Mouse (Mus musculus): Measurements from ENCODE around the gene Tiam2. TPM values are rescaled to one million over a fixed set of nuclear protein-coding genes. Genes with fewer than 3 reads are reported as not detected.

The Tiam2 gene
- total and polyA plus RNA-seq, 3 experiments, result 0.42 to 1.9 TPM; not detected in 1

GRCm38 (mm10) chr17:3369631-3370030, 43.3 kb downstream of the Tiam2 start:
- Histone ChIP-seq H3K36me3 (ENCODE audit: control insufficient read depth in 1 of 2, insufficient read depth in 2 of 2, low read length in 2 of 2) (no peaks in the 10 kb centered on the region), H3K9ac (ENCODE audit: control insufficient read depth, low read depth, low read length, poor library complexity, severe bottlenecking) (no peak overlapping the region), H3K79me2 (ENCODE audit: control insufficient read depth, insufficient read depth, low read length, poor library complexity) (no peaks in the 10 kb centered on the region), H3K27me3 (ENCODE audit: control insufficient read depth in 1 of 2, insufficient read depth in 2 of 2, low read length in 2 of 2) (peaks cover 0 to 6% of the 10 kb centered on the region in 2 experiments; a peak in 2 of 4 replicates), H3K4me1 (ENCODE audit: control insufficient read depth in 1 of 2, insufficient read depth in 2 of 2, low read length in 2 of 2) (no peaks in the 10 kb centered on the region), H3K9me3 (replicated peaks; ENCODE audit: insufficient read depth, low read length) (no peaks in the 10 kb centered on the region), H3K4me3 (ENCODE audit: control insufficient read depth in 1 of 2, insufficient read depth in 1 of 2, low read depth in 2 of 2, low read length in 2 of 2) (no peak overlapping the region), H3K27ac (ENCODE audit: control insufficient read depth, low read depth, low read length) (no peak overlapping the region)
- no peak for TF ChIP-seq NELFE (IDR thresholded peaks at IDR 0.05; ENCODE audit: low read depth, low read length)
- TF ChIP-seq MYB (IDR thresholded peaks at IDR 0.05; ENCODE audit: low read depth, low read length), result no peak
- no peak for TF ChIP-seq MYC (IDR thresholded peaks at IDR 0.05; ENCODE audit: low read depth, low read length)
- TF ChIP-seq RAD21 (IDR thresholded peaks at IDR 0.05; ENCODE audit: low read depth, low read length), result no peak
- no peak for TF ChIP-seq USF2 (IDR thresholded peaks at IDR 0.05; ENCODE audit: borderline replicate concordance in 1 of 2, insufficient read depth in 1 of 2, low read depth in 1 of 2, low read length in 2 of 2)
- no peak for TF ChIP-seq ZKSCAN1 (IDR thresholded peaks at IDR 0.05; ENCODE audit: low read depth, low read length)
- no peak for TF ChIP-seq GABPA (IDR thresholded peaks at IDR 0.05; ENCODE audit: low read depth, low read length)
- no peak for TF ChIP-seq TCF12 (IDR thresholded peaks at IDR 0.05; ENCODE audit: low read depth, low read length)
- TF ChIP-seq TAL1 (IDR thresholded peaks at IDR 0.05; ENCODE audit: low read length), result no peak
- no peak for TF ChIP-seq MAX (IDR thresholded peaks at IDR 0.05; ENCODE audit: low read length)
- TF ChIP-seq MAFK (IDR thresholded peaks at IDR 0.05; ENCODE audit: borderline replicate concordance, low read depth, low read length), result no peak
- TF ChIP-seq POLR2AphosphoS2 (IDR thresholded peaks at IDR 0.05; ENCODE audit: low read length), result no peak
- TF ChIP-seq ZMIZ1 (IDR thresholded peaks at IDR 0.05; ENCODE audit: low read depth, low read length), result no peak
- TF ChIP-seq POLR2AphosphoS5 (IDR thresholded peaks at IDR 0.05; ENCODE audit: borderline replicate concordance, low read depth, low read length), result no peak
- TF ChIP-seq UBTF (IDR thresholded peaks at IDR 0.05; ENCODE audit: borderline replicate concordance, insufficient read depth, low read depth, low read length), result no peak
- no peak for TF ChIP-seq USF1 (IDR thresholded peaks at IDR 0.05; ENCODE audit: low read depth, low read length)
- no peak for TF ChIP-seq SIN3A (IDR thresholded peaks at IDR 0.05; ENCODE audit: low read length)
- DNase-seq (ENCODE audit: low read depth, low spot score), result no peak

- Histone ChIP-seq H3K36me3 (ENCODE audit: control insufficient read depth in 1 of 2, insufficient read depth in 2 of 2, low read length in 2 of 2) (no peaks in the 10 kb centered on the region), H3K27ac (ENCODE audit: control insufficient read depth, low read depth, low read length) (no peak overlapping the region), H3K4me3 (ENCODE audit: control insufficient read depth in 1 of 2, insufficient read depth in 1 of 2, low read depth in 2 of 2, low read length in 2 of 2) (no peak overlapping the region), H3K9ac (ENCODE audit: control insufficient read depth, low read depth, low read length, poor library complexity, severe bottlenecking) (no peak overlapping the region), H3K27me3 (ENCODE audit: control insufficient read depth in 1 of 2, insufficient read depth in 2 of 2, low read length in 2 of 2) (peaks cover 5 to 7% of the 10 kb centered on the region in 2 experiments; a peak in 2 of 4 replicates), H3K79me2 (ENCODE audit: control insufficient read depth, insufficient read depth, low read length, poor library complexity) (no peaks in the 10 kb centered on the region), H3K9me3 (replicated peaks; ENCODE audit: insufficient read depth, low read length) (no peaks in the 10 kb centered on the region), H3K4me1 (ENCODE audit: control insufficient read depth in 1 of 2, insufficient read depth in 2 of 2, low read length in 2 of 2) (no peaks in the 10 kb centered on the region)
- no peak for DNase-seq (ENCODE audit: low read depth, low spot score)
- no peak for TF ChIP-seq GABPA (IDR thresholded peaks at IDR 0.05; ENCODE audit: low read depth, low read length)
- TF ChIP-seq MAX (IDR thresholded peaks at IDR 0.05; ENCODE audit: low read length), result no peak
- no peak for TF ChIP-seq SMC3 (IDR thresholded peaks at IDR 0.05; ENCODE audit: low read depth, low read length)
- TF ChIP-seq ZNF384 (IDR thresholded peaks at IDR 0.05; ENCODE audit: low read depth, low read length), result no peak
- TF ChIP-seq SIN3A (IDR thresholded peaks at IDR 0.05; ENCODE audit: low read length), result no peak
- TF ChIP-seq POLR2A (IDR thresholded peaks at IDR 0.05; ENCODE audit: control insufficient read depth in 1 of 2, insufficient read depth in 1 of 2, low read depth in 1 of 2, low read length in 2 of 2, poor library complexity in 1 of 2), result no peak
- no peak for TF ChIP-seq ZMIZ1 (IDR thresholded peaks at IDR 0.05; ENCODE audit: low read depth, low read length)
- TF ChIP-seq E2F4 (IDR thresholded peaks at IDR 0.05; ENCODE audit: borderline replicate concordance, low read depth, low read length), result no peak
- TF ChIP-seq CHD1 (IDR thresholded peaks at IDR 0.05; ENCODE audit: low read depth, low read length), result no peak
- no peak for TF ChIP-seq UBTF (IDR thresholded peaks at IDR 0.05; ENCODE audit: borderline replicate concordance, insufficient read depth, low read depth, low read length)
- no peak for TF ChIP-seq KAT2A (conservative IDR thresholded peaks at IDR 0.05; ENCODE audit: low read depth, low read length)
- no peak for TF ChIP-seq RCOR1 (IDR thresholded peaks at IDR 0.05; ENCODE audit: low read depth, low read length)
- TF ChIP-seq MYC (IDR thresholded peaks at IDR 0.05; ENCODE audit: low read depth, low read length), result no peak
- no peak for TF ChIP-seq POLR2AphosphoS2 (IDR thresholded peaks at IDR 0.05; ENCODE audit: low read length)
- TF ChIP-seq GATA1 (IDR thresholded peaks at IDR 0.05; ENCODE audit: low read depth, low read length), result no peak
- no peak for TF ChIP-seq MXI1 (IDR thresholded peaks at IDR 0.05; ENCODE audit: low read depth, low read length)
- no peak for TF ChIP-seq NRF1 (IDR thresholded peaks at IDR 0.05; ENCODE audit: insufficient read depth, low read depth, low read length, poor library complexity, severe bottlenecking)
- TF ChIP-seq MEF2A (IDR thresholded peaks at IDR 0.05; ENCODE audit: extremely low read depth, insufficient replicate concordance, low read depth, low read length, poor library complexity, severe bottlenecking), result no peak
- no peak for TF ChIP-seq RAD21 (IDR thresholded peaks at IDR 0.05; ENCODE audit: low read depth, low read length)
These were observed 52.2 kb downstream of the Tiam2 start for GRCm38 (mm10) chr17:3378606-3379005.

All from MEL (cell line).